Mouse (Mus musculus) lung, postnatal 0 days (tissue): ENCODE data around the gene Dst.

Experiments used
- CTCF ChIP-seq: IDR thresholded peaks from 2 replicates; pipeline ENCODE4 v1.5.1; 2016; ENCODE audit warnings: antibody characterized with exemption, mild to moderate bottlenecking
- EP300 ChIP-seq: IDR thresholded peaks from 2 replicates; pipeline ENCODE4 v1.6.1; 2016; ENCODE audit warnings: antibody characterized with exemption, mild to moderate bottlenecking, control low read depth

- TF ChIP-seq CTCF (no peak), EP300 (no peak)
Measured at GRCm38 (mm10) chr1:33908191-33908962, at the start of gene Dst.
